Mouse (Mus musculus) liver, adult 10 weeks (tissue): ENCODE results near the gene Olfr342. TPM values are rescaled to one million over a fixed set of nuclear protein-coding genes. Genes with fewer than 3 reads are reported as not detected.

Experiments
- polyA plus RNA-seq: library from polyadenylated mRNA; stranded (reverse); fragments of 350-450 nt; fragmentation: Illumina TruSeq; extraction: RNeasy Lipid Tissue Mini Kit (QIAGEN cat#74804); gene quantifications from one replicate; pipeline ENCODE4 v1.2.3, GENCODE M21; 2014; ENCODE audit warnings: low read depth, low replicate concordance

The Olfr342 gene
- not detected for polyA plus RNA-seq

DNA sequence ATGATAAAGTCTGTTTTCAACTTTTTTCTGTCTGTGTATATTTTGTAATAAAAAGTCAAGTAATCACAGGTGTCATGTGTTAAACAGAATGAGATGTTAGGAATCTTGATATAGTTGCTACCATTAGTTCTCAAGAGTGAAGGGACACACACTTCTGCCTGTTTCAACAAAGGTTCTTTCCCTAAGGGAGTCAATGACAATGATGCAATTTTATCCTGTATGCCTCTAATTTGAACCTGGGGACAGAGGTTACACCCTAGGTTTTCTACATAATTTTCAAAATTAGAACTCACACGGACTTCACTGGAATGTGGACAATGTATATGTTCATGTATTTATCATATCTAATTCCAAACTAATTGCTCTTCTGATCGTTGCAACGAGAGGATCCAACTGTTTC lies at the start of gene Olfr342:
TSS of gene Olfr342 (plus strand) at position 301 of the 400 bp plus-strand sequence.

DNA sequence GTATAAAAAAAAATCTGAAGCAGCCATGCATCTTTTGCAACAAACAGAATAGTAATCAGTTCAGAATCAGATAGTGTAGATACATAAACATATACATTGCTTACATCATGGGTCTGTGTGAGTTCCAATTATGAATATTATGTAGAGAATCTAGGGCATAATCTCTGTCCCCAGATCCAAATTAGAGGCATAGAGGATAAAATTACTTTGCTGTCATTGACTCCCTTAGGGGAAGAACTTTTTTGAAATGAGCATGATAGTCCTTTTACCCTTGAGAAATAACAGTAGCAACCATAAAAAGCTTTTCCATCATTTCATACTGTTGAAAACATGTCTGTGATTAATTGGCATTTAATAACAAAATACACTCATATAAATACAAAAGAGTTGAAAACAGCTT lies 42.4 kb upstream of the Olfr342 start, which contains the start of gene Olfr341:
TSS of gene Olfr341 (minus strand) at position 101 of the 400 bp plus-strand sequence.

DNA sequence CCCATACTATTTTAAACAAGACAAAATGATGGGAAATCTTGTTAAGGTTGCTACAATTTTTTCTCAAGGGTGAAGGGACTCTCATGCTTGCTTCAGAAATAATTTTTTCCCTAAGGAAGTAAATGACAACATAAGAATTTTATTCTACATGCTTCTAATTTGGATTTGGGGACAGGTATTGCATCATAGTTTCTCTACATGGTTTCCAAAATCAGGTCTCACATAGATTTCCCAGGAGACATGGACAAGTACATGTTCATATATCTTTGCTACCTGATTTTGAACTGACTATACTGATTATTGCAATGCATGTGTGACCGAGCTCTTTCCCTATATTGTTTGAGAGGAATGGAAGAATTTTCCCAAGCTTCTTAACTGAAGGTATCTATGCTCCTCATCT lies 41.6 kb downstream of the Olfr342 start, which contains the start of gene Olfr344:
TSS of gene Olfr344 (plus strand) at position 301 of the 400 bp plus-strand sequence.

Other genes starting within 250 kb of the Olfr342 start
- not detected for gene Olfr338, start 151.5 kb upstream of the Olfr342 start, polyA plus RNA-seq
- gene Olfr339, start 106.1 kb upstream of the Olfr342 start, polyA plus RNA-seq = not detected
- not detected for gene Olfr340, start 72.4 kb upstream of the Olfr342 start, polyA plus RNA-seq
- not detected for gene Olfr341, start 42.5 kb upstream of the Olfr342 start, polyA plus RNA-seq
- not detected for gene Olfr344, start 41.7 kb downstream of the Olfr342 start, polyA plus RNA-seq
- not detected for gene Olfr345, start 115.0 kb downstream of the Olfr342 start, polyA plus RNA-seq
- not detected for gene Olfr346, start 160.8 kb downstream of the Olfr342 start, polyA plus RNA-seq
- gene Olfr347, start 206.9 kb downstream of the Olfr342 start, polyA plus RNA-seq = not detected